Mouse (Mus musculus) brain, embryonic 14.5 days (tissue): ENCODE measurements at regions not wholly inside any gene's neighbourhood (a gene's known extent, or its start where the extent isn't known, plus 50 kb on each side); places are given as distances from the start of the nearest gene placed in this dataset.

Experiments
- DNase-seq: peaks from one replicate; pipeline ENCODE4 v3.0.0-alpha.2; 2011; ENCODE audit warnings: low read depth
- CTCF ChIP-seq: fragments of 200-500 bp; IDR thresholded peaks from 2 replicates; pipeline ENCODE4 v1.5.1; 2012; ENCODE audit warnings: inconsistent platforms, mild to moderate bottlenecking, moderate library complexity, borderline replicate concordance; ENCODE audit not compliant: insufficient read depth, insufficient read length; ENCODE audit errors: extremely low read depth
- POLR2A ChIP-seq: fragments of 200-500 bp; IDR thresholded peaks from 2 replicates; pipeline ENCODE4 v1.6.1; 2012; ENCODE audit warnings: mild to moderate bottlenecking, inconsistent platforms, borderline replicate concordance; ENCODE audit not compliant: poor library complexity, insufficient read depth, insufficient read length, severe bottlenecking; ENCODE audit errors: extremely low read depth

DNA sequence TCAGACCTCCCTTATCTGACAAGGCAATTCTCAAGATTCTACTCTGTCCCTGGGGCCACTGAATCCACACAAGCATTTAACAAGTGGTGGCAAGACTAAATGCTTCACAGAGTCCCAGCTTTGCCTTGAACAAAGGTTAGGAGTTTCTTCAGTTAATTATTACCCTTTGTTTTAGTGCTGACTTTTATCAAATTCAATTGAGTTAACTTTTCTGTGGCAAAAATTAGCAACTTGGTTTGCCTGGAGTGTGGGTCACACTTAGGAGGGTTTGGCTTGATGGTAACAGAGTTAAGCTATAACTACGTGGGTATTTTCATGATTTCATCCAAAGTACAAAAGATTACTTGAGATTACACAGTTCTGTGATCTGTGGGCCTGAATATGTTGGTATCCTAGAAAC lies 104.7 kb upstream of the Abcb5 start:
- TF ChIP-seq POLR2A (no peak), CTCF (no peak)
- no peak for DNase-seq

DNA sequence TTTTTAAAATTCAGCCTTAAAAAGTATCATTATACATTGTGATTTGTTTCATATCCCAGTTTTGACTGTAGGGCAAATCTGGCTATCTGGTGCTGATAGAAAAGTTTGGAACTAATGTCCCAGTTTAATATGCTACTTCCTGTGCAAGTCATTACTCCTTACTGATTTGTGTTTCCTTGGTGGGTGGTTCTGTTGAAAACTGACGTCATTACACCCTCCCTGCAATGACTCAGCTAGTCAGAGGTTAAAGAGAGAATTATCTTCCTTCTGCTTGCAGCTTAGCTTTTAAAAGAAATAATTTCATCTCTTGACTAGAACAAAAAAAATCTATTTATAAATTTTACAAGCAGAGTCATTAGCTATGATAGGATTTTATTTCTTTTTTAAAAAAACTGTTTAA lies 104.2 kb upstream of the Abcb5 start:
- DNase-seq, result no peak
- TF ChIP-seq POLR2A, result no peak
- TF ChIP-seq CTCF, result no peak

DNA sequence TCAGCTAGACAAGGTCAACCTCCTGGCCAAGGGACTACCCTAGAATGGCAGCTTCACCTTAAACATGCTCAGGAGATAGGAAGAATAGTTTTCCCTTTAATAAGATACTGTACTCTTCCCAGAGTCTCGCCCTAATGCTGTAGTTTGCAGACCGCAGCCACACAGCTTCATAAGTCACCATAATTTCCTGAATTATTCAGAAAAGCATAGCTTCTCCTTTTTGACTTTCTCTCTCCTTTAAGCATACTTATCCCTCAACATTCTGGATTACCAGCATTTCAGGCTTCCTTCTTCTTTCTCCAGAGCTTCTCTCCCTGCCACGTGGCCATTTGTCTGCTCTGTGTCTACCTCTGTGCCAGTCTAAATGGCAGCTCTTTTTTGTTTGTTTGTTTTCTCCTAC lies 103.5 kb upstream of the Abcb5 start:
- no peak for DNase-seq
- TF ChIP-seq POLR2A, result no peak
- no peak for TF ChIP-seq CTCF

DNA sequence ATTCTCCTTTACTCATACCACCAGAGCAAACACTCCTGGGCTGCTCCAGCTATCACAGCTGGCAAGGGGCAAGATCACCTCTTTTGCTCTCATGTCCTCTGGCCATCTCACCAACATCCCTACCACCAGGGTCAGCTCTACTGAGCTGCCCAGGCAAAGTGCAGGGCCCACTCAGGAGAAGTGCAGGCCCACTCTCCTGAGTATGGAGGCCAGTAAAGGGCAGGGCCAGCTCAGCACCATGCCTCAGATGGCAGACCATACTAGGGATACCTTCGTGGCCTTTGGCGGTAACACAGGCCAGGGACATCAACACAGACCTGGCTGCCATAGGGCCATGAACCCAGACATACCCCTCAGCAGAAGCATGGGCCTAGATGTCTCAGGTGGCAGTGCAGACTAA lies 101.9 kb upstream of the Abcb5 start:
- TF ChIP-seq CTCF (no peak), POLR2A (no peak)
- DNase-seq, result no peak

DNA sequence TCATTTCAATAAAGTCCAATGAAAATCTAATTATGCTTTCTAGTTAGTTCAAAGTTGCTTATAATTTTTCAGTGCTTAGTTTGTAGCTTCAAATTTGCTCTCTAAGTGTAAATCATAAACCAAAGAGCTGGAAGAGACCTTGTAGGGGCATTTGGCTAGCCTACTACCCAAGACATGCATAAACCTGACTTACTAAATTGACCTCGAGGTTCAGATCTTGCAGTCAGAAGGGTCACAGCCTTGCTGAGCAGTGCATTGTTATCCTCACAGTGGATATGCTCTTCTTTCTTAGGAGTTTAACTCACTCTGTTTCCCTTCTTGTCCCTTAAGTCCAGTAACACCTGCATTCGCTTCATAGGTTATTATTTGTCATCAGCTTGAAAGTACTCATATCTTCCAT lies 96.7 kb upstream of the Abcb5 start:
- DNase-seq, result no peak
- TF ChIP-seq POLR2A (no peak), CTCF (no peak)

DNA sequence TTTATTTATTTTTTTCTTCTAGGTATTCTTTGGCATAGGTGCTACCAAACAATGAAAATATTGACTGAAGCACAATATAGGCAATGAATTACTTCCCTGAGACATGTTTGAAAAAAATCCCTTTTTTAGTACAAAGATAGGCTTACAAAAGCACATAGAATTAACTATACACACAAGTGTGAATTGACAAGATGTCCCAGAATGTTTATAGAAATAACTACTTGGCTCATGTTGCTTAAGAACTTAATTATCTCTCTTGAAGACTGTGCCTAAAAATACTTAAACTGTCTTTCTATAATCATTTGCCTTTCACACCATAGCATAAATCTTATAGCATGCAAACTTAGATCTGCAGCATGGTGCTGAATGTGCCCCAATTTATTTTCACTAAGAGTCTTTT lies 96.3 kb upstream of the Abcb5 start:
- TF ChIP-seq POLR2A (no peak), CTCF (no peak)
- DNase-seq, result no peak

DNA sequence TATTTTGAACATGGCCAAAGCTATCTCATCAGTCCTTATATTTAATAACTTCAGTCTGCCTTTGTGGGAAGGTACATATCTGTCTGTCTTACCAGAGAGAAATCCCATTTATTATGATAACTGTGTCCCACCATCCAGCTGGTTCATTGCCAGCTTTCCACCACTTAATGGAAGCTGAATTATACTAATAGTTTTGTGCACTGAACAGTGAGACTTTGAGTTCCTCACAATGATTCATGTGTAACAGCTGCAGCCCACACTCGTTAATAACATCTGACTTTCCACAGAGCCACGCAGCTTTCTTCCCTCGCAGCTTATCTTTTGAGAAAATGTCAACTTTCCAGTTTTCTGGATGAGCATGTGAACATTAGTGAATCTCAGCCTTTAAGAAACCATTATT lies 88.3 kb upstream of the Abcb5 start:
- DNase-seq, result peak; percentile 53
- no peak for TF ChIP-seq POLR2A
- no peak for TF ChIP-seq CTCF

DNA sequence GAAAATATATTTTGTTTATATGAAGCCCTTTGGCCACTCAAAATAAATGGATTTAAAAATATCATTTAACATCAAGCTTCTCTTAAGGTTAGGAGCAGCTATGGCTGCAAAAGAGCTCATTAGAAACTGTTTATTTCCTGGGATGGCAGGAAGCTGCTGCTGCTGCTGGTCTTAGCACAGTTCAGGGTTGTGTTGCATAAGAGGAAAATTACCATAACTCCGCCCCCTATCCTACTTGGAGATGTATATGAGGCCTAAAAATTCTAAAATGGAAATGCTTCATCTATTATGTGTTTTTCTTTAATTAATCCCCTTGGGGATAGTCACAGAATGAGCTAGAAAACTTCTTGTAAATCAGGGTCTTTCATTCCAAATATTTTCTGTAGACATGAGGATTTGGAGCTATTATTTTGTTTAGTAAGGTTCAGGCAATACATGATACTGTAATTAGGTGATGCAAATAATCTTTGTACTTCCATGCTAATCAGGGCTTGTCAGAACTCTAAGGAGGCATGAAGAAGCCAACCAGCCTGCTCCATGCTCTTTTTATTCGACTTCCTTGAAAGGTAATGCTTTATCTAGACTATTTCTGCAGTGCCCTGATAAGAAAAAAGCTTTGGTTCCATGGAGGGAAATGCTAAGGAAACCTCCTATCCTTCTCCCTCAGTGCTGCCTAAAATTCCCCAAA lies 85.6 kb upstream of the Abcb5 start:
- no peak for TF ChIP-seq CTCF
- no peak for TF ChIP-seq POLR2A

DNA sequence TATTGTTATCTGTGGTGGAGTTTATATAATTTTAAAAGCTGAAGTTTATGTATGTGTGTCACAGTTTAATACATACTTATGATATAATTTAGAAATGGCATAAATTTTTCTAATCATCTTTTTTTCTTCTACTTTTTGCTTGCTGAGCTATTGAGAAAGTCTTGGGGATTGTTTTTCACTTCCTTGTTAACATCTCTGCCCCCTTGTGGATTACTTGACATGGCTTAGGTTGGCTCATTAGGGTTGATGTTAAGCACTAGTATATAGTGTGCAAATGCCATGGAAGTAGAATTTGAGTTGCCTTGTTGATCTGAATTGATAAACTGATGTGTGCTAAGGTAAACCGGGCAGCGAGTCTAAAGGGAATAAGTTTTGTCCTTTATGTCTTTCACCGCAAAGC lies 72.1 kb upstream of the Abcb5 start:
- TF ChIP-seq CTCF, result no peak
- TF ChIP-seq POLR2A, result no peak
- DNase-seq, result no peak

More for the DNA sequence above, 85.6 kb upstream of the Abcb5 start:
- peak; percentile 73 for DNase-seq

DNA sequence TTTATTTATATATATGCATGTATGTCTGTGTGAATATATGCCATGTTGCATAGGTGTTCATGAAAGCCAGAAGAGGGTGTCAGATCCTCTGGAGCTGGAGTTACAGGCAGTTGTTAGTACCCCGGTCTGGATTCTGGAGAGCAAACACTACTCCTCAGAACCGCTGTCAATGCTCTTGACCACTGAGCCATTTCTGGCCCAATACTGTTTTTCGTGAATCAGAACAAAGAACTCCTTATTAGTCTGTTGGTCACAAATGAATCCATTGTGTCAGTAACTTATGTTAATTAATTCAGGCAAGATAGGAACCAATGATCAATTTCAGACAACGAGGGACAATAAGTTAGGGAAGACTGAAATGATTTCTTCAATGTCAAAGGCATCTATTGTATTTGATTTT lies 68.6 kb upstream of the Abcb5 start:
- no peak for DNase-seq
- TF ChIP-seq CTCF, result no peak
- TF ChIP-seq POLR2A, result no peak

DNA sequence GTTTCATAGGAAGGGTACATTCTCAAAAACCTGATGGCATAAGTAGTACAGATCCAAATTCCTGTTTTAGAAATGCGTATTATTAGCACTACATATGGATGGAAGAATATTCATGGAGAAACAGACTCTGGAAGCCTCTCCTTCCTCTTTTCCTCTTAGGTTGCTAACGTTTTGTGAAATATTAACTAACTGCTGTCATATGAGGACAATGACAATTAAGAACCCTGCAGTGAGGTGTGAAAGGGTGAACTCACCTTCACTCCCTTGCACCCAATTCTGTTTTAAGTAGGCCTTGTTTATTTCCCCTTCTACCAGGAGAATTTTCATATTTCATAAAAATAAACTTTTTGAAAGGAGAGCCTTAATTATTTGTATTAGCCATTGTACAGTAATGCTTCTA lies 62.5 kb upstream of the Abcb5 start:
- no peak for TF ChIP-seq CTCF
- no peak for TF ChIP-seq POLR2A
- no peak for DNase-seq

DNA sequence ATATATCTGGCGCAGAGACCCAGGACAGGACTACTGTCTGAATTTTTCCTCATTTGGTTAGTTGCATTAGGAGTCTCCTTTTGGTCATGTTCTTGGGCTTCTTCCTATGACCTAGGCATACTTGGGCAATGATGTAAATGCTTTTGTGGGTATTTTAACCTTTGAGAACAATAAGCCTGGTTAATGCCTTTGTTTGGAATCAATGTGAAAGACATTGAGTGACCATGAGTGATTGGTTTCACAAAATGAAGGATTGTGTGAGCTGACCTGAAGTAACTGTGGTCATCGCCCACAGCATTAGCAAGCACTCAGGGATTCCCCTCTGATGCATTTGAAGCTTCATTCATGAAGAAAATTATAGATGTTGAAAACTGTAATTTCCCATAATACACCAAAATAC lies 61.9 kb upstream of the Abcb5 start:
- no peak for DNase-seq
- TF ChIP-seq CTCF (no peak), POLR2A (no peak)
